Mouse (Mus musculus) hindbrain, embryonic 16.5 days (tissue): ENCODE measurements around the gene Ugt1a10. TPM values are rescaled to one million over a fixed set of nuclear protein-coding genes. Genes with fewer than 3 reads are reported as not detected.
"Not testable (repeated sequence)": the region's sequence is repeated elsewhere in the genome, so short reads cannot be mapped to it uniquely, and the experiment has no call there.

Experiments
- ATAC-seq: fragments of 200-750 bp; cut with Nextera tagmentation; 2 replicates; pipeline ENCODE4 v1.8.0; 2017; ENCODE audit warnings: moderate TSS enrichment, moderate library complexity
- H3K27ac ChIP-seq: fragments of 300-500 bp; sonication (generic); 2 replicates; pipeline ENCODE4 v1.5.1; 2014; ENCODE audit warnings: low read depth, mild to moderate bottlenecking, control low read depth, low read length, moderate library complexity
- H3K27me3 ChIP-seq: fragments of 300-500 bp; sonication (generic); replicated peaks from 2 replicates; pipeline ENCODE4 v1.6.1; 2014; ENCODE audit warnings: low read length; ENCODE audit not compliant: control insufficient read depth, insufficient read depth
- H3K36me3 ChIP-seq: fragments of 300-500 bp; sonication (generic); 2 replicates; pipeline ENCODE4 v1.6.1; 2014; ENCODE audit warnings: mild to moderate bottlenecking, low read length, moderate library complexity, mixed read lengths; ENCODE audit not compliant: control insufficient read depth, insufficient read depth
- H3K4me1 ChIP-seq: fragments of 300-500 bp; sonication (generic); 2 replicates; pipeline ENCODE4 v1.6.1; 2014; ENCODE audit warnings: low read depth, low read length; ENCODE audit not compliant: control insufficient read depth, insufficient read depth
- H3K4me2 ChIP-seq: fragments of 300-500 bp; sonication (generic); 2 replicates; pipeline ENCODE4 v1.6.1; 2014; ENCODE audit warnings: mild to moderate bottlenecking, low read length, control low read depth, moderate library complexity
- H3K4me3 ChIP-seq: fragments of 300-500 bp; sonication (generic); 2 replicates; pipeline ENCODE4 v1.5.1; 2014; ENCODE audit warnings: mild to moderate bottlenecking, low read length, control low read depth, moderate library complexity
- H3K9ac ChIP-seq: fragments of 300-500 bp; sonication (generic); 2 replicates; pipeline ENCODE4 v1.6.1; 2014; ENCODE audit warnings: low read depth, mild to moderate bottlenecking, control low read depth, low read length, moderate library complexity
- H3K9me3 ChIP-seq: fragments of 300-500 bp; sonication (generic); 2 replicates; pipeline ENCODE4 v1.6.1; 2014; ENCODE audit warnings: mild to moderate bottlenecking, low read length, moderate library complexity; ENCODE audit not compliant: control insufficient read depth
- WGBS: fragments of 180-500 bp; shearing (Covaris S2); extraction: QIAGEN DNeasy Blood & Tissue Kit; methylation state at CpG from one replicate; pipeline ENCODE4 v1.1.7; 2014; 5-methylcytosine and 5-hydroxymethylcytosine counted together
- polyA plus RNA-seq: library from polyadenylated mRNA; unstranded; fragments of >200 nt; fragmentation: Nextera tagmentation; extraction: Ambion mirVana; gene quantifications from 2 replicates; pipeline ENCODE4 v1.2.1, GENCODE M21; 2015

Gene Ugt1a10
- polyA plus RNA-seq, 1 experiment from 2014 or later, result not detected

DNA sequence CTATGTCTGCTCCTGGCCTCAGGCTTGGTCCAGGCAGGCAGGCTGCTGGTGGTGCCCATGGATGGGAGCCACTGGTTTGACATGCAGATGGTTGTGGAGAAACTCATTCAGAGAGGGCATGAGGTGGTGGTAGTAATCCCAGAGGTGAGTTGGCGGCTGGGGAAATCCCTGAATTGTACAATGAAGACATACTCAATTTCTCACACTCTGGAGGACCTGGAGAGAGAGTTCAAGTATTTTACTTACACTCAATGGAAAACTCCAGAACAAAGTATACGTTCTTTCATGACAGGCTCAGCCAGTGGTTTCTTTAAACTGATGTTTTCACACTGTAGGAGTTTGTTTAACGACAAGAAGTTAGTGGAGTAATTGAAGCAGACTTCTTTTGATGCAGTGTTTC, 29.9 kb upstream of the Ugt1a10 start:
- H3K27me3 ChIP-seq, H3K4me3 ChIP-seq, H3K4me1 ChIP-seq, H3K4me2 ChIP-seq, H3K27ac ChIP-seq, H3K36me3 ChIP-seq, H3K9me3 ChIP-seq, ATAC-seq, H3K9ac ChIP-seq: not testable (repeated sequence)
- 75% methylated on average over 3 of the region's 3 CpGs for WGBS

DNA sequence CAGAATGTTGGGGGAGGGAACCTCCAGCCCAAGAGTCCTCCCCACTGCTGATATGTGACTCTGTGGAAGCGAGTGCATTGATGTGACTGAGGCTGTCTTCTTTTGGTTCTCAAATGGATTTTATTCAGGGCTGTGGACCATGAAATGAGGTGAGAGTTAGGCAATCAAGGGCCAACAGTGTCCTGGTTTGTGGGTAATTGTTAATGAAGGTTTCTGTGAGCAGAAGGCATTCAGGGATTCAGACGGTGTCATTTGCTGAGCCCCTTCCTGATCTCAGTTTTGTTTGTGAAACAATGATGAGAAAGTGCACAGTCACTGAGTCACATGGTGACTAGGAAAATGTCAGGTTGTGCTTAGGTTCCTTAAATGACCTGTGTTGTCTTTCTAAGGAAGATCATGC, 12.1 kb upstream of the Ugt1a10 start:
- H3K4me3 ChIP-seq, H3K9me3 ChIP-seq, H3K9ac ChIP-seq, H3K27me3 ChIP-seq, H3K4me1 ChIP-seq, H3K27ac ChIP-seq, H3K36me3 ChIP-seq, ATAC-seq, H3K4me2 ChIP-seq: not testable (repeated sequence)
- WGBS, result 75% methylated on average over 1 of the region's 2 CpGs

DNA sequence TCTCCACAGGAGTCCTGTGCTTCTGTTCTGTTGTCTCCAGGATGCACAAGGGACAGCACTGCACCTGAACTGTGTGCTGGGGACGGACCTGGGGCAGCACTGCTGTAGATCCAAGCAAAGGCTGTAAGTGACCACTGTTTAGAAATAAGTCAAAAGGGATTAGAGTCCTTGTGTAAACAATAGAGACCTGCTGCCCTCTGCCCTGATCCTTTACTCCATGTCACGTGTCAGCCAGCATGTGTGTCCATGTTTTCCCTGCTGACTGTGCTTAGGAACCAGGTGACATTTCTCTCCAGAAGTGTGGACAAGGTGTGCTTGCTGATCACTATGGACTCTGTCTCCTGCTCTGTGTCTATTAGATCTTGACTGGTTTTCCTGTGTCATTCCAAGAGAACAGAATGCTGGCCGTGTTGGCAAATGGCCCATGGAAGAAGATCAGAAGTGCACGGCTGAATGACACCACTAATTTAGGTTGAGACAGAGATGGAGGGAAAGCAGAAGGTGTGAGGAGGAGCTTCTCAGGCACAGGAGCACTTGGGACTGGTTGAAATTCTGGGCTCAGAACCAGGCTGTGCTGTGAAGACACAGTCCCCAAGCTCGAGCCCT, 10.3 kb upstream of the Ugt1a10 start:
- not testable (repeated sequence) for H3K9me3 ChIP-seq, H3K4me3 ChIP-seq, H3K36me3 ChIP-seq, H3K4me2 ChIP-seq, H3K9ac ChIP-seq, H3K4me1 ChIP-seq, H3K27ac ChIP-seq, H3K27me3 ChIP-seq, ATAC-seq
- WGBS, result 80% methylated on average over 3 of the region's 5 CpGs

DNA sequence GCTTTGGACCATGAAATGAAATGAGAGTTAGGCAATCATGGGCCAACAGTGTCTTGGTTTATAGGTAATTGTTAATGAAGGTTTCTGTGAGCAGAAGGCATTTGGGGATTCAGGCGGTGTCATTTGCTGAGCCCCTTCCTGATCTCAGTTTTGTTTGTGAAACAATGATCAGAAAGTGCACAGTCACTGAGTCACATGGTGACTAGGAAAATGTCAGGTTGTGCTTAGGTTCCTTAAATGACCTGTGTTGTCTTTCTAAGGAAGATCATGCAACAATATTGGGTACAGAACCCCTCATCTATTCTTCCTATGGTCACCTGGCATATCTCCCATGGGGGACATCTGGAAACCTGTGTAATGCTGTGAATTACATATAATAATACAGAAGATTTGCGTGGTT, 7.8 kb upstream of the Ugt1a10 start:
- not testable (repeated sequence) for H3K9me3 ChIP-seq, H3K36me3 ChIP-seq, H3K27me3 ChIP-seq, H3K27ac ChIP-seq, H3K4me3 ChIP-seq, H3K9ac ChIP-seq, ATAC-seq, H3K4me2 ChIP-seq, H3K4me1 ChIP-seq
- WGBS, result 74% methylated on average over 2 of the region's 2 CpGs

DNA sequence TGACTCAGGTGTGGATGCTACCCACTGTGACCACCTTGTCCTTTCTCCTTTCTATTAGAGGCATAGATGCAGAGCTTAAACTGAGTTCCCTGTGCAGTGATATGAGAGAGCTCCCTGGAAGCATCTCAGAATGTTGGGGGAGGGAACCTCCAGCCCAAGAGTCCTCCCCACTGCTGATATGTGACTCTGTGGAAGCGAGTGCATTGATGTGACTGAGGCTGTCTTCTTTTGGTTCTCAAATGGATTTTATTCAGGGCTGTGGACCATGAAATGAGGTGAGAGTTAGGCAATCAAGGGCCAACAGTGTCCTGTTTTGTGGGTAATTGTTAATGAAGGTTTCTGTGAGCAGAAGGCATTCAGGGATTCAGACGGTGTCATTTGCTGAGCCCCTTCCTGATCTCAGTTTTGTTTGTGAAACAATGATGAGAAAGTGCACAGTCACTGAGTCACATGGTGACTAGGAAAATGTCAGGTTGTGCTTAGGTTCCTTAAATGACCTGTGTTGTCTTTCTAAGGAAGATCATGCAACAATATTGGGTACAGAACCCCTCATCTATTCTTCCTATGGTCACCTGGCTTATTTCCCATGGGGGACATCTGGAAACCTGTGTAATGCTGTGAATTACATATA, 11.4 kb downstream of the Ugt1a10 start:
- not testable (repeated sequence) for H3K4me3 ChIP-seq, H3K36me3 ChIP-seq, H3K9ac ChIP-seq, ATAC-seq, H3K4me2 ChIP-seq, H3K9me3 ChIP-seq, H3K27ac ChIP-seq, H3K4me1 ChIP-seq, H3K27me3 ChIP-seq
- WGBS, result 50% methylated on average over 1 of the region's 2 CpGs

DNA sequence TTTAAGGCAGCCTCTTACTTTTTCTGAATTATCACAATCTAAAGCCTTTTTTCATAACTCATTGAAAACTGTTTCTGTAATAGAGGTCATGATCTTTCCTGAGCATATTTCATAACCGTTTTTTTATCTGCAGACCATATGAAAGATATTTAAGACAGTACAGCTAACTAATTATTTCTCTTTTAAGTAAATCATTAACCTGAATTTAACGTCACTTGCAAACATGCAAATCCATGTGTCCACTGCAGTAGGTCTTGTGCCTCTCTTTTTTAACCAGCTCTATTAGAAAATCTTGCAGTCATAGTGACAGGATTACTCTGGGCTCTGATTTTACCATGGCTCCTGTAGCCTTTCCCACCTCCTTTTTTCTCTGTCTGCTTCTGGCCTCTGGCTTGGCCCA, 15.3 kb downstream of the Ugt1a10 start, which contains the start of gene Ugt1a9:
Gene Ugt1a9 (plus strand): TSS at position 306 of the 400 bp plus-strand sequence.
- no peaks in the 10 kb centered on the region for H3K27me3 ChIP-seq
- H3K36me3 ChIP-seq, result no peaks in the 10 kb centered on the region
- no peaks in the 10 kb centered on the region for H3K9me3 ChIP-seq
- no peak for ATAC-seq
- H3K4me2 ChIP-seq, result no peak within 1 kb of the TSS
- H3K4me1 ChIP-seq, result no peaks in the 10 kb centered on the region
- no peak within 1 kb of the TSS for H3K9ac ChIP-seq
- 84% methylated on average over 2 of the region's 2 CpGs for WGBS
- H3K4me3 ChIP-seq, result no peak within 1 kb of the TSS
- H3K27ac ChIP-seq, result no peak within 1 kb of the TSS

DNA sequence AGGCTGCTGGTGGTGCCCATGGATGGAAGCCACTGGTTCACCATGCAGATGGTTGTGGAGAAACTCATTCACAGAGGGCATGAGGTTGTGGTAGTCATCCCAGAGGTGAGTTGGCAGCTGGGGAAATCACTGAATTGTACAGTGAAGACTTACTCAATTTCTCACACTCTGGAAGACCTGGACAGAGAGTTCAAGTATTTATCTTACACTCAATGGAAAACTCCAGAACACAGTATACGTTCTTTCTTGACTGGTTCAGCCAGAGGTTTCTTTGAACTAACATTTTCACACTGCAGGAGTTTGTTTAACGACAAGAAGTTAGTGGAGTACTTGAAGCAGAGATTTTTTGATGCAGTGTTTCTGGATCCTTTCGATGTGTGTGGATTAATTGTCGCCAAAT, 15.7 kb downstream of the Ugt1a10 start:
- 85% methylated on average over 4 of the region's 4 CpGs for WGBS
- no peak for ATAC-seq
- Histone ChIP-seq H3K4me3 (no peak overlapping the region), H3K9ac (no peak overlapping the region), H3K9me3 (no peaks in the 10 kb centered on the region), H3K36me3 (no peaks in the 10 kb centered on the region), H3K4me1 (no peaks in the 10 kb centered on the region), H3K27me3 (no peaks in the 10 kb centered on the region), H3K4me2 (no peak overlapping the region), H3K27ac (no peak overlapping the region)

DNA sequence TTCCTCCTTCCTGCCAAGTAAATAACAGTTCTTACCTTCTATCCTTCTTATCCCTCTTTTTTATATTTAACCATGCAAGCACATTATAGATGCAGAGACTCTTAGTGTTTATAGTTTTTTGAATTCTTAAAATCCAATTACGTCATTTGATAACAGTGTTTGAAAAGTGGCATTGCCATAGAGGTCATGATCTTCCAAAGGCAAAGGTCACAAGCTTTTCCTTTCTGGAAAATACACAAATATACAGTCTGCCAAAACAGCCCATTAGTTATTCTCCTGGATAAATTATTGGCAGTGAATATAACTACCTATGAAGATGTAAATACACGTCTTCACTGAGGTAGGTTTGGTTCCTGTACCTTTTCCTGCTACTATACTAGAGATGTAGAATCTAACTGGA, 19.3 kb downstream of the Ugt1a10 start:
- Histone ChIP-seq H3K4me2 (no peak overlapping the region), H3K4me1 (no peaks in the 10 kb centered on the region), H3K9ac (no peak overlapping the region), H3K27me3 (no peaks in the 10 kb centered on the region), H3K9me3 (no peaks in the 10 kb centered on the region), H3K36me3 (no peaks in the 10 kb centered on the region), H3K27ac (no peak overlapping the region), H3K4me3 (no peak overlapping the region)
- ATAC-seq, result no peak
- 93% methylated on average over 2 of the region's 2 CpGs for WGBS

DNA sequence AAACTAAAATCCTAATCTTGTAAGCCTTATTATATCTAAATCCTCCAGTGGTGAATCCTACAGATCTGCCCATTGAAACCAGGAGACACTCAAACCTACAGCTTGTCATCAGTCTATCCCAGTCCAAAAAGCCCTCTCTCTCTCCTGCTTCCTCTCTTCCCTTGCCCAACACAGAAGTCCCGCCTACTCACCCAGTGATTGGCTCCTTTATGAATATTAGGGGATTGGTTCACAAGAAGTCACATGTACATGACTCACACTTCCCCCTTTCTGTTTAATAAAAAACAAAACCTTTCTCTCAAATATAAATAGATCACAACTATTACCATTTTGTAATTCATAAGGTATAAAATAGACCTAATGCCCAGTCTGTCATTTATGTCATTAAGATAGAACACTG, 21.9 kb downstream of the Ugt1a10 start:
- no peaks in the 10 kb centered on the region for H3K27me3 ChIP-seq
- H3K36me3 ChIP-seq, result no peaks in the 10 kb centered on the region
- 83% methylated on average over 1 of the region's 1 CpGs for WGBS
- no peak overlapping the region for H3K27ac ChIP-seq
- H3K9ac ChIP-seq, result no peak overlapping the region
- no peak for ATAC-seq
- H3K4me2 ChIP-seq, result no peak overlapping the region
- H3K4me1 ChIP-seq, result no peaks in the 10 kb centered on the region
- H3K9me3 ChIP-seq, result no peaks in the 10 kb centered on the region
- H3K4me3 ChIP-seq, result no peak overlapping the region
